Mouse (Mus musculus): Measurements from ENCODE around the gene Cdkn2aipnl. TPM values are rescaled to one million over a fixed set of nuclear protein-coding genes. Genes with fewer than 3 reads are reported as not detected.

Cdkn2aipnl gene
- polyA plus RNA-seq, 1 experiment: 35.2 TPM

DNA sequence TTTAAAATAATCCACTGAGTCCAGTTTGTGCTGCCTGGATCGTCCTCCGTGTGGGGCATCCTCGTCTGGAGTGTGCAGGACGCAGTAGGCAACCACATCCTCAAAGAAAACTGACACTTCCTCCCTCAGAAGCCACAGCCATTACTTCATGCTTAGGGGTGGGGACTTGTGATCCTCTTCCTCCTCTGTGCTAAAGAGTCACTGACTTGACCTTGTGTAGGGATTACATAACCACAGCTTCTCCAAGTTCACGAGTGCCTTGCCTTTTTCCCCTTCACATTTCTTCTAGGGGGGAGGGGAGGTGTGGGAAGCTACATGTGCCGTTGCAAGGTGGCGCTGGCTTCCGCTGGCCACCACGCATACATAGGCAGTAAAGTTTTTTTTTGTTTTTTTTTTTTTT is 35.7 kb upstream of the Cdkn2aipnl start:
- no peak overlapping the region for H3K4me3 ChIP-seq (ENCODE audit: insufficient read depth, low read length)
- no peaks in the 10 kb centered on the region for H3K4me1 ChIP-seq (ENCODE audit: control insufficient read depth, insufficient read depth, low read length)
- TF ChIP-seq POLR2A (IDR thresholded peaks at IDR 0.05; ENCODE audit: extremely low read depth, insufficient read depth, low read length): no peak
- no peak for TF ChIP-seq CTCF (IDR thresholded peaks at IDR 0.05; ENCODE audit: extremely low read depth, insufficient read depth, low read length)
- no peak overlapping the region for H3K27ac ChIP-seq (ENCODE audit: insufficient read depth, low read length)

DNA sequence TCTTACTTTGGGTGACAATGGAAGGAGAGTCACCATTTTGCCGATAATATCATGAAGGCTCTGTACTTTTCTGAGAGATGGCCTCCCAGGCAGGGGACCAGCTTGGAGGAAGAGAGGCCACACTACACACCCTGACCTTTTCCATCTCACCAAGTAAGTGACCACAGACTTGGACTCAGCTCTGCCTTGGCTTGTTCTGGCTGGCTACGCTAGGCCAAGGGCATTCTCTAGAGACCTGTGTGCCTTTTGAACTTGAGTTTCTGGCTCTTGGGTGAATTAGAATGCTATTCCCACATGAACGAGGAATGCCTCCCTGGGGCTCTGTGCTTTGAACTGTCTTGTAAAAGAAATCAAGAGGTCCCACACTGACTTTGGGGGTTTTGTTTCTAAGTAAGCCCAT is 33.2 kb upstream of the Cdkn2aipnl start:
- no peak overlapping the region for H3K4me3 ChIP-seq (ENCODE audit: insufficient read depth, low read length)
- no peak overlapping the region for H3K27ac ChIP-seq (ENCODE audit: insufficient read depth, low read length)
- TF ChIP-seq CTCF (IDR thresholded peaks at IDR 0.05; ENCODE audit: extremely low read depth, insufficient read depth, low read length) (no peak), POLR2A (IDR thresholded peaks at IDR 0.05; ENCODE audit: extremely low read depth, insufficient read depth, low read length) (no peak)
- H3K4me1 ChIP-seq (ENCODE audit: control insufficient read depth, insufficient read depth, low read length): no peaks in the 10 kb centered on the region

DNA sequence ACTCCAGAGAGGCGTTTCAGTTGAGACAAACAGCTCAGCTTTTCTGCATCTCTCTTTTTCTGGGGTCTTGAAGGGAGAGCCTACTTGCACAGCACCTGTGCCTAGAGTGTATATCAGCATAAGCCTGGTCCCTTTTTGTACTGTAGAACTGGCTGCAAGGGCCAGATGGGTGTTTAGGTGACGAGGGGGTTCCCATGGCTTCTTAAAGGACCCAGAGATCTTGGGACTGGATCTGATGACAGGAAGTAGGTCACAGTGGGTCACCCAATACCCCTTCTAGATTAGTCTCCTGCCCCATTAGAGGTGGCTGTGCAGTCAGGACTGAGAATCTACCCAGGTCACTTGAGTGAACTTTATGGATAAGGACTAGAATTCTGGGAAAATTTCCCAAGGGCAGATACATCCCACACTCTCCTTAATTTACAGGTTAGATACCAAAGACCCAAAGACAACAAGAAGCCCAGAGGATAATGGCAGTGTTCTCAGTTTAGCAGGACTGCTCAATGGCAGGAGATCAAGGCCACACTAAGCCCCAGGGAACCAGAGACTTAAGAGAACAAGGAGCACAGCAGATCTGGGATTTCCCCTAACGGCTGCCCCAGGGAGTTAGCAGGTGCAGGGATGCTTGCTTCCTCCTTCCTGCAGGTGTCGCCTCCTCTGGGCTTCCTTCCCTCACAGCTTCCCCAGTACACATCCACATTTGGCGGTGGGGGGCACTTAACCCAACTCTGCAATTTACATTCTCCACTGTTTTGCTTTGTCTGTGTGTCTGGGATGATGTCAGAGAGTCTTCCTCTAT is 31.6 kb upstream of the Cdkn2aipnl start:
- Histone ChIP-seq H3K4me1 (ENCODE audit: control insufficient read depth, insufficient read depth, low read length) (no peaks in the 10 kb centered on the region), H3K4me3 (ENCODE audit: insufficient read depth, low read length) (no peak overlapping the region), H3K27ac (ENCODE audit: insufficient read depth, low read length) (no peak overlapping the region)
- TF ChIP-seq POLR2A (IDR thresholded peaks at IDR 0.05; ENCODE audit: extremely low read depth, insufficient read depth, low read length) (no peak), CTCF (IDR thresholded peaks at IDR 0.05; ENCODE audit: extremely low read depth, insufficient read depth, low read length) (no peak)

DNA sequence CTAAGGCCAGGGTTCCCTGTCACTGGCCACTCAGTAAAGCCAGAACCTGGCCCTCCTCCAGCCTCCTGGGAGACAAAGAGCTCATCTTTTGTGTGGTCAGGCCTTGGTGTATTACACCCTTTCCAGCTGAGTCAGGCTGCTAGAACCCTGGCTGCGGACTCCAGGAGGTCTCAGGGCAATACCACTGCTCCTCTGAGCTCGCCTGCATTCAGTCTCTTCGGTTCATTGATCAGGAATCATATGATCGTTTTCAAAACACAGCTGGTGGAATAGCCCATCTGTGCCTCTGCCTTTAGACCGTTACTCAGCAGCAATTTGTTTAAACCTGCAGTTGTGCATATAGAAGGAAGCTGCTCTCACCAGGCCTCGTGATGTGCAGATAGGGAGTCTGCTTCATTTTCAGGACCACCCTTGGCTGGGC is 30.1 kb upstream of the Cdkn2aipnl start:
- H3K4me1 ChIP-seq (ENCODE audit: control insufficient read depth, insufficient read depth, low read length): no peaks in the 10 kb centered on the region
- no peak overlapping the region for H3K27ac ChIP-seq (ENCODE audit: insufficient read depth, low read length)
- TF ChIP-seq POLR2A (IDR thresholded peaks at IDR 0.05; ENCODE audit: extremely low read depth, insufficient read depth, low read length) (no peak), CTCF (IDR thresholded peaks at IDR 0.05; ENCODE audit: extremely low read depth, insufficient read depth, low read length) (no peak)
- no peak overlapping the region for H3K4me3 ChIP-seq (ENCODE audit: insufficient read depth, low read length)

DNA sequence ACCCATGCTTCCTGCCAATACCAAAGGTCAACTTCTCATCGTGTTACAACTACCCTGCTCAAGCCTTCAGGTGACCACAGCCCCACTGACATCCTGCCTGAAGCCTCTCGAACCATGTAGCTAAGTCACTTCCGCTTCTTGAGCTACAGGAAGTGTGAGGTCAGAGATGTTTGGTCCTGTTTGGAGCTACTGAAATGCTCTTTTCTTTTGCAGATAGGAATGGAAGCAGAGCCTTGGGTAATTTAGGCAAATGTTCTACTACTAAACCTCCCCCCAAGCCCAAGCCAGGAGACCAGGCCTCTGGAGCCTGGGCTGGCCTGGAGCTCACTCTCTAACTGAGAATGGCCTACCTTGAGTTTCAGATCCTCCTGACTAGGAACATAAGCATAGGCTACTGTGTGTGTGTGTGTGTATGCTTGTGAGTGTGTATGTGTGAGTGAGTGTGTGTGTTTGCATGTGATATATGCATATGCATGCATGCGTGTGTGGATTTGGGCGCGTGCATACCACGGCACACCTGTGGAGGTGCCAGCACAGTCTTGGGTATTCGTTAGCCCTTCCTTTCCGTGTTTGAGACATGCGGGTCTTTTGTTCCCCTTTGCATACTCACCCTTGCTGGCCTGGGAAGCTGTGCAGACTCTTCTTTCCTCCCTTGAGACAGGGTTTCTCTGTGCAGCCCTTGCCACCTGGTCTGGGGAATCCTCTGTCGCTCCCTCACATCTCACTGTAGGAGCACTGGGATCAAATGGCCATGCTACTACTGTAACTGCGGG is 28.5 kb upstream of the Cdkn2aipnl start:
- H3K4me3 ChIP-seq (ENCODE audit: insufficient read depth, low read length): no peak overlapping the region
- TF ChIP-seq POLR2A (IDR thresholded peaks at IDR 0.05; ENCODE audit: extremely low read depth, insufficient read depth, low read length): no peak
- TF ChIP-seq CTCF (IDR thresholded peaks at IDR 0.05; ENCODE audit: extremely low read depth, insufficient read depth, low read length): no peak
- H3K27ac ChIP-seq (ENCODE audit: insufficient read depth, low read length): no peak overlapping the region

DNA sequence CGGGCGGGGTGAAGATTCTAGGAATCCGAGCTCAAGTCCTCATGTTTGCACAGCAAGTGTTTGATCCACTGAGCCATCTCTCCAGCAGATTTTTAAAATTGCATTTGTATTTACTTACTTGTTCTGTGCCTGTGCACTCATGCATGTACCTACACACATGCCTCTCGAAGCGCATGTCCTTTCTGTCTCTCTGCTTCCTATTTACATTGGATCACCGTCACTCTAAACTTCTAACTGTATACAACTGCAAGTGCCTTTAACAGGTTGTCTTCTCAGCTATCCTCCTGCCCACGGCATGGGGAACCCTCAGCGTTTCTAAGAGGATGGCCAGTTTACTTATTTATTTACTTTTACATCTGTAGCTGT is 27.9 kb upstream of the Cdkn2aipnl start:
- H3K4me1 ChIP-seq (ENCODE audit: control insufficient read depth, insufficient read depth, low read length): no peaks in the 10 kb centered on the region
- no peak overlapping the region for H3K27ac ChIP-seq (ENCODE audit: insufficient read depth, low read length)
- no peak overlapping the region for H3K4me3 ChIP-seq (ENCODE audit: insufficient read depth, low read length)
- TF ChIP-seq CTCF (IDR thresholded peaks at IDR 0.05; ENCODE audit: extremely low read depth, insufficient read depth, low read length): no peak
- no peak for TF ChIP-seq POLR2A (IDR thresholded peaks at IDR 0.05; ENCODE audit: extremely low read depth, insufficient read depth, low read length)

More for the DNA sequence above, 28.5 kb upstream of the Cdkn2aipnl start:
- no peaks in the 10 kb centered on the region for H3K4me1 ChIP-seq (ENCODE audit: control insufficient read depth, insufficient read depth, low read length)

DNA sequence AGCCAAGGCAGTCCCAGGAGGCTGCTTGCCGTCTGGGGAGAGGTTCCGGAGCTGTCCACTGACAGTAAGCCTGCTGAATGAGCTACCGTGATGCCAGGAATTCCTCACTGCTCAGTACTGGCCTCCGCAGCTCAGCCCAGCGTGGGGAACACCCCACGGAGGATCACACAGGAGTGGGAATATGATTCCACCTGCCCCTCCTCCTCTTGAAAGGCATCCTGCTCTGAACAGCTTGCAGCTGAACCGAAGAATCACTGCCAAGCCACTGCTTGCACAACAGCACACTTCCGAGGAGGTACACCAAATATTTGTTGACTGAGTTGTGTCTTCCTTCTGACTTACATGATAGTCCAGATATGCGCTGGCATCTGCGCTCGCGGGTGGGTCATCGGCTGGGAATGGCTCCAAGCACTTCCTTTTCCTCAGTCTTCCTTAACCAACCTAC is 26.9 kb upstream of the Cdkn2aipnl start:
- TF ChIP-seq CTCF (IDR thresholded peaks at IDR 0.05; ENCODE audit: extremely low read depth, insufficient read depth, low read length) (no peak), POLR2A (IDR thresholded peaks at IDR 0.05; ENCODE audit: extremely low read depth, insufficient read depth, low read length) (no peak)
- peaks cover 3% of the 10 kb centered on the region for H3K4me1 ChIP-seq (ENCODE audit: control insufficient read depth, insufficient read depth, low read length)
- no peak overlapping the region for H3K4me3 ChIP-seq (ENCODE audit: insufficient read depth, low read length)
- no peak overlapping the region for H3K27ac ChIP-seq (ENCODE audit: insufficient read depth, low read length)

DNA sequence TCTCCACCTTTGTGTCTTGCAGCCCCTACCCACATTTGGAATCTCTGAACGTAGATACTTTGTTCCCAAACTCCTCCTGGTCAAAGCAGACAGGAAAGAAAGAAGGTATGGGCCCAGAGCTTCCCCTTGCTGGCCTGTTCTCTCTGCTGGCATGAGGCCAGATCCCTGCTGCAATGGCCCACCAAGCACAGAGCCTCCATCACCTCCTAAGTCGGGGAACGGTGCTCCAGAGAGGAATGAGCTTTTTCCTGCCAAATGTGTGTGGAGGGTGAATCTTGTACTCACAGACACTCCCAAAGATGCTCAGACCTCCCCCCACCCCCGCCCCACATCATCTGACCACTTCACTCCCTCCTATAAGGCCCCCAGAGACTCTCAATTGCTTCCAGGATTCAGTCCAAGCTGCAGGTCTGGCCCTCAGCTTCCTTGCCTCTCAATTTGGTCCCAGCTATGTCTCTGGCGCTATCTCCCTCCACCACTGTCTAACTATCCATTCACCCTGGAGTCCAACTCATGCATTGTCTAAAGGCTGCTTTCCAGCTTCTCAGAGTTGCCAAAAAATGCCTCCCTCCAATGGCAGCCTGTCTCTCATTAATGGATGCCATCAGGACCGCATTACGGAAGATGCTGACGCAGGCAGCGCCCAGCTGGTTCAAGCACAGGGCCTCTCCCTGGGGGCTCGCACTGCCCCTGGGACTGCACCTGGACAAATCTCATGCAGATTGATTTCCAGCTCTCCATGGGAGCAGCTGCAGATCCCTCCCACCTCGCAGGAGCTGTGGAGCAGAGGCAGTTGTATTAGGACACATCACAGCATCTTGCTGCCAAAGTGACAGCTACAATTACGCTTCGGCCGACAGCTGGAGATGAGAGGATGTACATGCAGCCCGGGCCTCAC is 24.6 kb upstream of the Cdkn2aipnl start:
- TF ChIP-seq CTCF (IDR thresholded peaks at IDR 0.05; ENCODE audit: extremely low read depth, insufficient read depth, low read length): no peak
- TF ChIP-seq POLR2A (IDR thresholded peaks at IDR 0.05; ENCODE audit: extremely low read depth, insufficient read depth, low read length): no peak
- peaks cover 12% of the 10 kb centered on the region for H3K4me1 ChIP-seq (ENCODE audit: control insufficient read depth, insufficient read depth, low read length)
- no peak overlapping the region for H3K4me3 ChIP-seq (ENCODE audit: insufficient read depth, low read length)
- H3K27ac ChIP-seq (ENCODE audit: insufficient read depth, low read length): no peak overlapping the region

DNA sequence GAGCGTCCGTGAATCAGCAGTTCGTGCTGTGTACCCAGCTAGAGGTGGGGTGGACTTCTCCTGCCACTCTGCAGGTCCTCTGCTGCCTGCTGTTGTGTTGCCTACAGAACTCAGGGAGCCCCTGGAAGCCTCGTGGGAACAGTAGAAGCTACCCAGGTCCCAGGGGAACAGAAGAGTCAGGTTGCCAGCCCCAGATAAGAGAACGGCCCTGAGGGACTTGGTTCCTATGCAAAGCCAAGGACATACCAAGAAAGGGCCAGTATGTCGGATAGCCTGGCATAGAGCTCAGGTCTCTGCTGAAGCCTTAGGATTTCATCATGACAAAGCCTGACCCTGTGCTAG is 24.0 kb upstream of the Cdkn2aipnl start:
- no peak for TF ChIP-seq POLR2A (IDR thresholded peaks at IDR 0.05; ENCODE audit: extremely low read depth, insufficient read depth, low read length)
- no peak for TF ChIP-seq CTCF (IDR thresholded peaks at IDR 0.05; ENCODE audit: extremely low read depth, insufficient read depth, low read length)
- peaks cover 12% of the 10 kb centered on the region for H3K4me1 ChIP-seq (ENCODE audit: control insufficient read depth, insufficient read depth, low read length)
- no peak overlapping the region for H3K4me3 ChIP-seq (ENCODE audit: insufficient read depth, low read length)
- H3K27ac ChIP-seq (ENCODE audit: insufficient read depth, low read length): no peak overlapping the region
